ENCODE assay signal across 24 mouse cellular contexts in the genomic region with DNA sequence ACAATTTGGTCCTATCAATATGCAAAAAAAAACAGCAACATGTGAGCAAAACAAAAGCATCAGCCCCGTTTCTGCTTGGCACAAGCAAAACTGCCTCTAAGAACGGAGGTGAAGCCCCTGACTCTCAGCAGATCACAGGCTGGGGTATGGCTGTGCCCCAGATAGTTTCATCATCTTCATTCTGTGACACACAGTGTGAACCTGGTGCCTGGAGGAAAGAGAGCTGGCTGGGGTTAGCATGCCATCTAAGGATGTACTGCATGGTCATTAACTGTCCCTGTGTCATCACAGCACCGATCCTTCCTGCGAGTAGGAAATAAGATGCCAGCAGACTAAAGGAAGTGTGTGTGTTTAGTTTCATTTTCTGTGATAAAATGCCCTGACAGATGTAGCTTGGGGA.
DNase-seq lines count a peak whose midpoint lies in the region; ATAC-seq and TF ChIP-seq lines count a peak whose summit lies in the region.
"Had no signal": no experiment of that assay in that cellular context is flagged by ENCODE, and none has a peak within 500 bp of the region (broad histone marks: within the 10 kb centered on the region; RNA-seq: fewer than 3 reads in every experiment).

No protein-coding gene starts in this region.

- no peak overlapping the region for H3K4me3 ChIP-seq in forebrain, embryonic 12.5 days (replicated peaks)
- no peak overlapping the region for H3K4me3 ChIP-seq in forebrain, embryonic 11.5 days (ENCODE audit: low read depth, low read length)
- H3K4me3 ChIP-seq in midbrain, embryonic 14.5 days (replicated peaks; ENCODE audit: low read depth, low read length) = no peak overlapping the region
- no peak overlapping the region for H3K4me3 ChIP-seq in midbrain, embryonic 10.5 days
- no peak overlapping the region for H3K4me3 ChIP-seq in midbrain, embryonic 15.5 days
- H3K4me3 ChIP-seq in kidney, adult 2 months (ENCODE audit: insufficient read depth, low read depth, low read length) = no peak overlapping the region
- H3K4me3 ChIP-seq: embryonic facial prominence, embryonic 12.5 days; erythroblast, embryonic 14.5 days; gastrocnemius, adult 2 months; intestine, embryonic 15.5 days; limb, embryonic 13.5 days; liver, embryonic 12.5 days; midbrain, embryonic 12.5 days had no signal

- 82% methylated on average over 4 of the region's 4 CpGs for WGBS in forebrain, embryonic 12.5 days
- WGBS in forebrain, embryonic 11.5 days = 93% methylated on average over 4 of the region's 4 CpGs
- WGBS in midbrain, embryonic 14.5 days = 67% methylated on average over 4 of the region's 4 CpGs
- 90% methylated on average over 4 of the region's 4 CpGs for WGBS in midbrain, embryonic 10.5 days
- 54% methylated on average over 4 of the region's 4 CpGs for whole genome bisulfite sequencing in midbrain, embryonic 15.5 days
- WGBS in kidney, adult 2 months = 52% methylated on average over 4 of the region's 4 CpGs

- no peak overlapping the region for H3K9ac ChIP-seq in forebrain, embryonic 12.5 days
- no peak overlapping the region for H3K9ac ChIP-seq in forebrain, embryonic 11.5 days (ENCODE audit: low read length)
- H3K9ac ChIP-seq in midbrain, embryonic 14.5 days (replicated peaks; ENCODE audit: low read length) = peak overlapping the region; percentile 27; the same call in 1 of the 2 replicates
- no peak overlapping the region for H3K9ac ChIP-seq in midbrain, embryonic 15.5 days
- H3K9ac ChIP-seq: embryonic facial prominence, embryonic 12.5 days; intestine, embryonic 15.5 days; limb, embryonic 13.5 days; liver, embryonic 12.5 days; midbrain, embryonic 12.5 days had no signal

- no peaks in the 10 kb centered on the region for H3K9me3 ChIP-seq in forebrain, embryonic 12.5 days
- no peaks in the 10 kb centered on the region for H3K9me3 ChIP-seq in forebrain, embryonic 11.5 days (ENCODE audit: control insufficient read depth, low read length)
- no peaks in the 10 kb centered on the region for H3K9me3 ChIP-seq in midbrain, embryonic 14.5 days (ENCODE audit: control insufficient read depth, low read length)
- no peaks in the 10 kb centered on the region for H3K9me3 ChIP-seq in midbrain, embryonic 10.5 days (replicated peaks)
- no peaks in the 10 kb centered on the region for H3K9me3 ChIP-seq in midbrain, embryonic 15.5 days
- H3K9me3 ChIP-seq: embryonic facial prominence, embryonic 12.5 days; intestine, embryonic 15.5 days; liver, embryonic 12.5 days; midbrain, embryonic 12.5 days had no signal

- no peaks in the 10 kb centered on the region for H3K27me3 ChIP-seq in forebrain, embryonic 12.5 days
- H3K27me3 ChIP-seq in forebrain, embryonic 11.5 days (ENCODE audit: control insufficient read depth, insufficient read depth, low read length) = no peaks in the 10 kb centered on the region
- no peaks in the 10 kb centered on the region for H3K27me3 ChIP-seq in midbrain, embryonic 14.5 days (ENCODE audit: control insufficient read depth, insufficient read depth, low read length)
- no peaks in the 10 kb centered on the region for H3K27me3 ChIP-seq in midbrain, embryonic 10.5 days (ENCODE audit: low read depth, poor library complexity, severe bottlenecking)
- H3K27me3 ChIP-seq in midbrain, embryonic 15.5 days (replicated peaks) = no peaks in the 10 kb centered on the region
- H3K27me3 ChIP-seq in kidney, adult 2 months (replicated peaks; ENCODE audit: control insufficient read depth, insufficient read depth, low read length) = no peaks in the 10 kb centered on the region
- H3K27me3 ChIP-seq: embryonic facial prominence, embryonic 12.5 days; intestine, embryonic 15.5 days; limb, embryonic 13.5 days; liver, embryonic 12.5 days; midbrain, embryonic 12.5 days had no signal

- peaks cover 12% of the 10 kb centered on the region; the same call in 1 of the 2 replicates for H3K4me1 ChIP-seq in forebrain, embryonic 12.5 days
- H3K4me1 ChIP-seq in forebrain, embryonic 11.5 days (replicated peaks; ENCODE audit: control insufficient read depth, insufficient read depth, low read length) = no peaks in the 10 kb centered on the region
- H3K4me1 ChIP-seq in midbrain, embryonic 14.5 days (ENCODE audit: control insufficient read depth, insufficient read depth, low read length) = peaks cover 13% of the 10 kb centered on the region
- H3K4me1 ChIP-seq in midbrain, embryonic 10.5 days = peaks cover 10% of the 10 kb centered on the region; the same call in 1 of the 2 replicates
- H3K4me1 ChIP-seq in midbrain, embryonic 15.5 days = peaks cover 21% of the 10 kb centered on the region
- H3K4me1 ChIP-seq in kidney, adult 2 months (ENCODE audit: control insufficient read depth, insufficient read depth, low read length) = no peaks in the 10 kb centered on the region
- H3K4me1 ChIP-seq: embryonic facial prominence, embryonic 12.5 days; intestine, embryonic 15.5 days; liver, embryonic 12.5 days had no signal

- no peak overlapping the region for H3K4me2 ChIP-seq in forebrain, embryonic 12.5 days
- no peak overlapping the region for H3K4me2 ChIP-seq in forebrain, embryonic 11.5 days (ENCODE audit: low read depth, low read length, severe bottlenecking)
- H3K4me2 ChIP-seq in midbrain, embryonic 14.5 days (ENCODE audit: low read length) = peak overlapping the region; percentile 16
- peak overlapping the region; percentile 29 for H3K4me2 ChIP-seq in midbrain, embryonic 15.5 days
- H3K4me2 ChIP-seq: embryonic facial prominence, embryonic 12.5 days; intestine, embryonic 15.5 days; limb, embryonic 13.5 days; liver, embryonic 12.5 days; midbrain, embryonic 12.5 days had no signal

- TF ChIP-seq CTCF in kidney, adult 2 months (conservative IDR thresholded peaks at IDR 0.05; ENCODE audit: insufficient read depth, insufficient read length, low read depth, low read length) = no peak

- no peak for TF ChIP-seq POLR2A in kidney, adult 2 months (IDR thresholded peaks at IDR 0.05; ENCODE audit: low read depth, low read length)

- ATAC-seq in forebrain, embryonic 12.5 days (ENCODE audit: low FRiP score) = no peak
- no peak for ATAC-seq in forebrain, embryonic 11.5 days (replicated peaks; ENCODE audit: low FRiP score)
- ATAC-seq in midbrain, embryonic 14.5 days (ENCODE audit: low FRiP score, low TSS enrichment) = no peak
- peak; percentile 75 for ATAC-seq in midbrain, embryonic 15.5 days (replicated peaks)
- no peak for ATAC-seq in erythroblast, adult 5-6 weeks (replicated peaks; ENCODE audit: low FRiP score, poor library complexity, severe bottlenecking)
- ATAC-seq: activated CD4-positive, CD25-positive, alpha-beta regulatory T cell, adult 4 months; intestine, embryonic 15.5 days; liver, embryonic 12.5 days had no signal

- no peak for DNase-seq in forebrain, embryonic 11.5 days (ENCODE audit: low spot score)
- DNase-seq in midbrain, embryonic 14.5 days = no peak
- no peak for DNase-seq in midbrain, embryonic 10.5 days (ENCODE audit: low spot score)
- no peak for DNase-seq in kidney, adult 2 months
- DNase-seq: adrenal gland, postnatal 10 days; cerebellum, adult 2 months; cerebellum, postnatal 25 days; gastrocnemius, adult 2 months; heart, postnatal 4 days; kidney, adult 9 months; kidney, postnatal 25 days; lung, adult 18-20 months; lung, postnatal 10 days; thymus, postnatal 14 days had no signal

- no peaks in the 10 kb centered on the region for H3K36me3 ChIP-seq in forebrain, embryonic 12.5 days (replicated peaks)
- H3K36me3 ChIP-seq in forebrain, embryonic 11.5 days (ENCODE audit: control insufficient read depth, insufficient read depth, low read length) = no peaks in the 10 kb centered on the region
- no peaks in the 10 kb centered on the region; the same call in 1 of the 2 replicates for H3K36me3 ChIP-seq in midbrain, embryonic 14.5 days (ENCODE audit: control insufficient read depth, insufficient read depth, low read length)
- H3K36me3 ChIP-seq in midbrain, embryonic 10.5 days = no peaks in the 10 kb centered on the region
- H3K36me3 ChIP-seq in midbrain, embryonic 15.5 days (replicated peaks) = no peaks in the 10 kb centered on the region
- no peaks in the 10 kb centered on the region for H3K36me3 ChIP-seq in kidney, adult 2 months (ENCODE audit: control insufficient read depth, insufficient read depth, low read length)
- H3K36me3 ChIP-seq: embryonic facial prominence, embryonic 12.5 days; intestine, embryonic 15.5 days; limb, embryonic 13.5 days; liver, embryonic 12.5 days; midbrain, embryonic 12.5 days had no signal

- H3K27ac ChIP-seq in forebrain, embryonic 12.5 days = 0 out of 2 replicates have a peak overlapping the region, but pooled peaks have one; percentile 31
- no peak overlapping the region for H3K27ac ChIP-seq in forebrain, embryonic 11.5 days (ENCODE audit: low read depth, low read length)
- H3K27ac ChIP-seq in midbrain, embryonic 14.5 days (replicated peaks; ENCODE audit: low read depth, low read length) = peak overlapping the region; percentile 73
- no peak overlapping the region for H3K27ac ChIP-seq in midbrain, embryonic 10.5 days (replicated peaks)
- peak overlapping the region; percentile 75 for H3K27ac ChIP-seq in midbrain, embryonic 15.5 days
- H3K27ac ChIP-seq in kidney, adult 2 months (ENCODE audit: insufficient read depth, low read depth, low read length) = no peak overlapping the region
- H3K27ac ChIP-seq: embryonic facial prominence, embryonic 12.5 days; gastrocnemius, adult 2 months; intestine, embryonic 15.5 days; limb, embryonic 13.5 days; liver, embryonic 12.5 days had no signal

Comparison
In these comparisons a context has a peak if more than half of its experiments do, and no peak if none do; other contexts are left out.
1. H3K27ac ChIP-seq: peak in forebrain, embryonic 12.5 days (single experiment), midbrain, embryonic 14.5 days (single experiment) and midbrain, embryonic 15.5 days (single experiment); none in forebrain, embryonic 11.5 days (single experiment), midbrain, embryonic 10.5 days (single experiment) and kidney, adult 2 months (single experiment).
2. H3K4me2 ChIP-seq: peak in midbrain, embryonic 14.5 days (single experiment) and midbrain, embryonic 15.5 days (single experiment); none in forebrain, embryonic 12.5 days (single experiment) and forebrain, embryonic 11.5 days (single experiment).